Mouse (Mus musculus): ENCODE results near the gene Wnt3. TPM values are rescaled to one million over a fixed set of nuclear protein-coding genes. Genes with fewer than 3 reads are reported as not detected.

Wnt3 gene
- polyA plus RNA-seq, 1 experiment = 7.0 TPM

DNA sequence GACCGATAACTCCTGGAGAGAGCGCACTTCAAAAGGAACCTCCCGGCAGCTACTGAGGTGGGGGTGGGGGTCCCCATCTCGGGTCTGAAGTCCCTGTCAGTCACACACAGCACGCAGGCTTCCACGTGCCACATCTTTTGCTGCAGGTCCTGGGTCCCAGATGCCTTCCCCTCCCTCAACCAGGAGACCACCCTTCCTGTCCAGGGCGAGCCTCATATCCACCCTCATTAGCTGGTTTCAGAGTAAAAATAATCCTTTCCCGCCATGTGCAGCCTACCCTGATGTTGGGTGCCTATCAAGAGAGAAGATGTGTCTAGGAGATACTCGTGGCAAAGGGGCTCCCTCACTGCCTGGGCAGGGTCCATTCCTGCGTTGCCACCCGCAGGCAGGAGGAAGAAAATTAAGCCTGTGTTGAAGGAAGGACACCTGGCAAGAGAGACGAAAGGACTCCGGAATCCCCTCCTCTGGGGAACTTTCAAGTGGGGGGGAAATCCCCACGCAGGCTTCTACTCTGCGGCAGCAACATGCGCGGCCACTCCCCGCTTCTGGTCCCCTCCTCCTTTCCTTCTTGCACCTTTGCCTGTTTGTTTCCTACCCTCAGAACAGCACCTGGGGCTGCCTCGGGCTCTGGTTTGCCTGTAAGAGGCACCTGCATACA, 2.7 kb upstream of the Wnt3 start:
- DNase-seq (ENCODE audit: low read depth, low spot score) = no peak
- 4% methylated on average over 19 of the region's 19 CpGs for WGBS

DNA sequence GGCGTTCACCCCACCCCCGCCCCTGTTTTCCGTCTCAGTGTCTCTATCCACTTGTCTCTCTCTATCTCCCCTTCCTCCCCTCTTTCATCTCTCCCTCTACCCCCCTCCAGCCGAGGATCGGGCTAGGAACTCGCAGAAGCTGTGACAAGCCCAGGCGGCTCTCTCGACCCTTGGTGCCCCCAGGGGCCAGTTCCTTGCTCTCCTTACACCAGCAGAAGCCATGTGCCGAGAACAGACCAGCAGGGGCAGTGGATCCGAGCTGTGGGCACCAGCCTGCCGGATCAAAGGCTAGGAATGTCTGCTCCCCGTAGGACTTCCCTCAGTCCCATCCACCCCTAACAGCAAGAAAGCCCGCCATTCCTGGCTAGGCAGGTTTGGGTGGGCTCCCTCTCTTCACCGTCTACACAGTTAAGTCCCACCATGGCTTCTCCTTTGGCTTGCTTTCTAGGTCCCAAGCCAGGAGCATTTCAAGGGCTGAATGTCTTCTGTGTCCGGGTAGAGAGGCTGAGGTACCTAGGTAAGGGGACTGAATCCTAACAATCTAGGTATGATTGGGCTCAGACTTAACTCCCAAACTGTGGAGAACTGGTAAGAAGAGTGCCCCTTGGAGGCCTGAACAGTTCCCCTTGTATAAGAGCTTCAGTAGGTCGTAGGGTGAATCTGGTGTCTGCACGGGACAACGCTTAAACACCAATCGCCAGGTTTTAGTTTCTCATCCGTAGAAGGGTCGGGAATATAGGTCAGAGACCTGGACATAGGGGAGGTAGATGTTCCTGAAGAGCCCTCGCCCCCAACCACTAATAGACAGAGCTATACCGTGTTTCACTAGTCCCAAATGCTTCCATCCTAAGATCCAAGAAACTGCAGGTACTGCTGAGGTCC, 1.2 kb upstream of the Wnt3 start:
- 4% methylated on average over 23 of the region's 23 CpGs for WGBS
- DNase-seq (ENCODE audit: low read depth, low spot score) = no peak

GRCm38 (mm10) chr11:103774228-103774530, 229 bp downstream of the Wnt3 start:
- WGBS = 3% methylated on average over 19 of the region's 19 CpGs
- DNase-seq (ENCODE audit: low read depth, low spot score) = no peak

- WGBS = 29% methylated on average over 9 of the region's 9 CpGs
- no peak for DNase-seq (ENCODE audit: low read depth, low spot score)
Observed at GRCm38 (mm10) chr11:103780152-103780551, 6.2 kb downstream of the Wnt3 start.

DNA sequence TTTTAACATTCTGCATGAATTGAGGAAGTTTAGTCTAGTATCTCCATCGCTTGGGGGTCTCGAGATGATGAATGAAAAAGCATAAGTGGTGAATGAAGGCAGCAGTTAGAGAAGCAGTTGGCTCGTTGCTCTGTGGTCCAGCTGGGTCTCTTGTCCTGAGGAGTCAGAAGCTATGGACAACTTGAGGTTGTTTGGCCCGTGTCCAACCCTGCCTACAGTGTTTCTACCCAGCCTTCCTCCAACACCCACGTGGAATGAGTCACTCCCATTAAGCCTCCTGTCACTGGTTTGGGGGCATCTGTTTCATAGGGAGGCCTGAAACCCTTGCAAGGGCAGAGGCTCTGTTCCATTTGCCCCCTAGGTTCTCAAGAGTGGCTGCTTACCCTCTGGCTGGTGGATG, 16.0 kb downstream of the Wnt3 start:
- no peak for DNase-seq (ENCODE audit: low read depth, low spot score)
- 47% methylated on average over 5 of the region's 5 CpGs for WGBS

- no peak for DNase-seq (ENCODE audit: low read depth, low spot score)
- 16% methylated on average over 9 of the region's 9 CpGs for WGBS
Observed at GRCm38 (mm10) chr11:103801128-103801527, 27.2 kb downstream of the Wnt3 start.

GRCm38 (mm10) chr11:103804126-103804525, 30.2 kb downstream of the Wnt3 start:
- WGBS = 88% methylated on average over 11 of the region's 11 CpGs
- DNase-seq (ENCODE audit: low read depth, low spot score) = no peak

DNA sequence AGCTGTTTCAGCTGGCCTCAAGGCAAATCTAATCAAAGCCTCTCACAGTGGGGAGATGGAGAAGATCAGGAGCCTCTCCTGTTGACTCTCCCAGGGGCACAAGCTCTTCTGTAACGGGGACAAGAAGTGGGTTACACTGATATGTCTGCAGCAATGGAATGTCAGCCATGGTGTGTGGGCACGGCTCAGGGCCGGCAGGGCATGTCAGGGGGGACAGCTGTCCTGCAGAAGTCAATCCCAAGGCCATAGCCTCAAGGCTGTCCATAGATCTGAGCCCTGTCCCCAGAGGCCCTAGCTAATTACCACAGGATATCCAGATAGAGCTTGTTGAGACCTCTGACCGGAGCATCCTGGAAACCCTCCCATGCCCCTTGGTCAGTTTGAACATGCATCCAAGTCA, 30.9 kb downstream of the Wnt3 start:
- DNase-seq (ENCODE audit: low read depth, low spot score) = no peak
- WGBS = 84% methylated on average over 4 of the region's 4 CpGs

DNA sequence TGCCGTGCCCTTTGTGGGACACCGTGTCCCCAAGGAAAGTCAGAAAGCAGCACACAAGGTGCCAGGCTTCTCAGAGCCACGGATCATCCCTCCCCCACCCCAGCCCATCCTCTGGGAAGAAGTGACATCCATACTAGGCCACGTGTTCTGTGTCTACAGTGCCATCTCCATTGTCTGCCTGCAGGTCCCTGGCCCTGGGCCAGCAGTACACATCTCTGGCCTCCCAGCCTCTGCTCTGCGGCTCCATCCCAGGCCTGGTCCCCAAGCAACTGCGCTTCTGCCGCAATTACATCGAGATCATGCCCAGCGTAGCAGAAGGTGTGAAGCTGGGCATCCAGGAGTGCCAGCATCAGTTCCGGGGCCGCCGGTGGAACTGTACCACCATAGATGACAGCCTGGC, 34.0 kb downstream of the Wnt3 start:
- DNase-seq (ENCODE audit: low read depth, low spot score) = no peak
- WGBS = 48% methylated on average over 12 of the region's 12 CpGs

- DNase-seq (ENCODE audit: low read depth, low spot score) = no peak
- 9% methylated on average over 29 of the region's 29 CpGs for WGBS
Observed at GRCm38 (mm10) chr11:103808771-103809610, 35.0 kb downstream of the Wnt3 start.

DNA sequence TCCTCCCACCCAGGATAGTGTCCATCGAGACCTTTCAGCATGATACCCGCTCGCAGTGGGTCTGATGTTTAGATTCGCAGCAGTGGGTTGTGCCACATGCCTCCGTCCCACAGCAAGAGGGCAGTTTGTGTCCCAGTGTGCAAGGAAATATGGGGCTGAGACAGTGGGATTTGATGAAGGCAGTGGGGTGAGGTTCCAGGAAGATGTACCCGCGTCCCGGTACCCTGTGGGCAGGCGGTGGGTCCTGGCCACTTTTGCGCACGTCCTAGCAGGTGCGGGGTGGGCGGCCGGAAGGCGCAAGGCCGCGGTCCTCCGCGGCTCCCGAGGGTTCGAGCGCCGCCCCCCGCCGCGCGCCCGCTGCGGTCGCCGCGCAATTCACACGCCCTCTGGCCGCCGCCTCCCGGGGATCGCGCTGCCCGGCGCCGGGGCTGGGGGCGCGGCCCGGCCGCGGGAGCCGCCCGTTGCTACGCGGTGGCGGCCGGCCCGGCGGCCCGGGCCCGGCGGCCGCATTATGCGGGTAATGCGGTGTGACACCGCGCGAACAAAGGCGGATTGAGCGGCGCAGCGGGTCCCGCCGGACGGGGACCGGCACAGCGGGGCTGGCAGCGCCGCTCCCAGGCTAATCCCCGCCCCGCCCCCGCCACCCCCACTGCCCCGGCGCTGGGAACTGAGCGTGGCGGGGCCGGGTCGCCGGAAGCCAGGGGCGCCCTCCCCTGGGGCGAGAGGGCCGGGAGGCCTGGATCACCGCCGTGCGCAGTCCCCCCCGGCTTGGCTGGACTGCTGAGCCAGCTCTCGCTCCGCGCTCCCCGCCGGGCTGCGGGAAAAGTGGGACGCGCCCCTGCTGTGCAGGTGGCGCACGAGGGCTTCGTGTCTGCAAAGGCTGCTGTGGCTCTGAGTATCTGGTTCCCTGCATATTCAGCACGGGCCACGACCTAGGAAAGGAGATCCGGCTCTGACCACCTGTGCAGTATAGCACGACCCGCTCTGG, 36.0 kb downstream of the Wnt3 start:
- WGBS = 1% methylated on average over 70 of the region's 107 CpGs
- DNase-seq (ENCODE audit: low read depth, low spot score) = no peak

- no peak for DNase-seq (ENCODE audit: low read depth, low spot score)
Observed at GRCm38 (mm10) chr11:103810631-103811030, 36.7 kb downstream of the Wnt3 start.

DNA sequence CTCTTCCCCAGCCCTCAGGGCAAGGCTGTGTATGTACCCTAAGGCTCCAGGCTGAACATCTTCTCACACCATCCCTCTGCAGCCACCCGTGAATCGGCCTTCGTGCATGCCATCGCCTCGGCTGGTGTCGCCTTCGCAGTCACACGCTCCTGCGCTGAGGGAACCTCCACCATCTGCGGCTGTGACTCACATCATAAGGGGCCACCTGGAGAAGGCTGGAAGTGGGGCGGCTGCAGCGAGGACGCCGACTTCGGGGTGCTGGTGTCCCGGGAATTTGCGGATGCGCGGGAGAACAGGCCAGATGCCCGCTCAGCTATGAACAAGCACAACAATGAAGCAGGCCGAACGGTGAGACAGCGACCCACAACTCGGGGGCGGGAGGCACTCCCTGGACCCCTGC, 37.3 kb downstream of the Wnt3 start:
- WGBS = 80% methylated on average over 25 of the region's 25 CpGs

More at GRCm38 (mm10) chr11:103810631-103811030, 36.7 kb downstream of the Wnt3 start:
- 25% methylated on average over 12 of the region's 12 CpGs for WGBS

GRCm38 (mm10) chr11:103814808-103815207, 40.9 kb downstream of the Wnt3 start:
- WGBS = 20% methylated on average over 3 of the region's 3 CpGs
- DNase-seq (ENCODE audit: low read depth, low spot score) = no peak

More for the DNA sequence above, 37.3 kb downstream of the Wnt3 start:
- DNase-seq (ENCODE audit: low read depth, low spot score) = no peak

GRCm38 (mm10) chr11:103815986-103816385, 42.0 kb downstream of the Wnt3 start:
- no peak for DNase-seq (ENCODE audit: low read depth, low spot score)
- 45% methylated on average over 13 of the region's 13 CpGs for WGBS

- no peak for DNase-seq (ENCODE audit: low read depth, low spot score)
- WGBS = 86% methylated on average over 8 of the region's 8 CpGs
Observed at GRCm38 (mm10) chr11:103816719-103817118, 42.8 kb downstream of the Wnt3 start.

GRCm38 (mm10) chr11:103827201-103827600, 53.3 kb downstream of the Wnt3 start:
- DNase-seq (ENCODE audit: low read depth, low spot score) = peak; percentile 24
- WGBS = 59% methylated on average over 6 of the region's 6 CpGs

GRCm38 (mm10) chr11:103828866-103829265, 54.9 kb downstream of the Wnt3 start:
- 92% methylated on average over 7 of the region's 7 CpGs for WGBS

GRCm38 (mm10) chr11:103829956-103830355, 56.0 kb downstream of the Wnt3 start:
- no peak for DNase-seq (ENCODE audit: low read depth, low spot score)
- WGBS = 40% methylated on average over 4 of the region's 4 CpGs

More at GRCm38 (mm10) chr11:103828866-103829265, 54.9 kb downstream of the Wnt3 start:
- DNase-seq (ENCODE audit: low read depth, low spot score) = no peak
